Mouse (Mus musculus) kidney, postnatal 36 days (tissue): ENCODE data around the gene Herpud2.

ENCODE experiments used
- DNase-seq, 2 experiments: peaks; one replicate each; pipeline ENCODE4 v3.0.0; 2021 to 2022; ENCODE audit warnings: mixed read lengths in 2 of 2

Herpud2 gene

DNA sequence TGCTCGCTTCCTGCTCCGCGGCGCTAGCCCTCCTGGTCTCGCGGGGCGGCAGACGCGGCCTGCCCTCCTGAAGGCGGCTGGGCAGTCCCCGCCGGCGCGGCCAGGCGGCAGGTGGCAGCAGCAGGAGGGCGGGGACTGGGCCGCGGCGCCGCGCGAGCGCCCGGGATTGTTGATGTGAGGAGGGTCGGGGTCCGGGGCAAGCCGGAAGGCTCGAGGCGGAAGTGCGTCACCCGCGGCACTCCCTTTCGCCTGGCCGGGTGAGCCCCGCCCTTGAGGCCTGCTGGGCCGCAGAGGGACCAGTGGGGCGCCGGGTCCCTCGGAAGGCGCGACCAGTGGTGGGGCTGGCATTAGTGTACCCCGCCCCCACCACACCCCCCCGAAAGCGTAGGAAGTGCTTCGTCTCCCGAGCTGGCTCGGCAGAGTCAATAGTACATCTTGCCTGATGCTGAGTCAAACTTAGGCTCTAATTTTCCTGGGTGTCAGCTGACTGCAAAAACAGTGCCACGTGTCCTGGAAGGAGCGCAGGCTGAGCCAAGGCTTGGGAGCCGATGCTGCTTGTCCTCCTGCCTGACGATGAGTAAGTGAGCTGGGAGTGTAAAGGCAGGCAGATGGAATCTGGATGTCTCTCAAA lies at the start of gene Herpud2:
Gene Herpud2, minus strand, starts transcription at position 210 of the 631 bp plus-strand sequence.
- peak; percentile 96 to 97 for DNase-seq

DNA sequence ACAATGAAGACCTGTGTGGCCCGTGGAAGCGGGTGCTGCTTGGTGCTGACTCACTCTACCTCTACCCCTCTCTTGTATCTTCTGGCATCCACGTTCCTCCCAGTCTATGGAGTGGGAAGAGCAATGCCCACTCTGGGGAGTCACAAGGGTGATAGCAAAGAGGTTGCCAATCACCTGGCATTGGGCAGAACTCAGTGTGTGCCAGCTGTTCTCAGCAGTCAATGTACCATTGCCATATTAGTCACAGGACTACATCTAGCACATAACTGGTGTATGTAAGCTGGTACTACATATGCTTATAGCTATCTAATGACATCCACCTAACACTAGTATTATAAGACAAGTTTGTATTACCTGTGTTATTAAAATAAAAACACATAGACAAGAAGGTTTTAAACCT lies 49.4 kb upstream of the Herpud2 start:
- DNase-seq, result no peak

- no peak for DNase-seq
Measured at GRCm38 (mm10) chr9:25200148-25200547, 48.5 kb upstream of the Herpud2 start.

GRCm38 (mm10) chr9:25196746-25197145 lies 45.1 kb upstream of the Herpud2 start:
- no peak for DNase-seq

DNA sequence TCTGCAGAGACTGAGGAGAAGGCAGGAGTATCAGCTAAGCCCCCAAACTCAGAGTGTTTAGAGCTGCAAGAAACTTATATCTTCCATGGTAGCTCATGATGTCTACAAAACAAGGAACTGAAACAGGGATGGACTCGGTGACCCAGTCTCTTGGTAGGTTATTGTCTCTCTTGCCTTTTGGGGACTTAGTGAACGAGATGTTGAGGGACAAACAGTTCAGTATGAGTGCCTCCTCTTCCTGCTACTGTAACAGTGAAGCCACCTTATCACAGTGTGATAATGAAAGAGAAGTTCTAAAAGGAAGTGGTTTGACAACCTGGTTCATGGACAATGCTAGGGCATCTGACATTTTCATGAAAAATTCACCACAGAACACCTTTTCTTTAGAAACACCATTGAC lies 40.0 kb upstream of the Herpud2 start:
- DNase-seq, result no peak

GRCm38 (mm10) chr9:25186501-25186900 lies 34.9 kb upstream of the Herpud2 start:
- DNase-seq, result no peak

DNA sequence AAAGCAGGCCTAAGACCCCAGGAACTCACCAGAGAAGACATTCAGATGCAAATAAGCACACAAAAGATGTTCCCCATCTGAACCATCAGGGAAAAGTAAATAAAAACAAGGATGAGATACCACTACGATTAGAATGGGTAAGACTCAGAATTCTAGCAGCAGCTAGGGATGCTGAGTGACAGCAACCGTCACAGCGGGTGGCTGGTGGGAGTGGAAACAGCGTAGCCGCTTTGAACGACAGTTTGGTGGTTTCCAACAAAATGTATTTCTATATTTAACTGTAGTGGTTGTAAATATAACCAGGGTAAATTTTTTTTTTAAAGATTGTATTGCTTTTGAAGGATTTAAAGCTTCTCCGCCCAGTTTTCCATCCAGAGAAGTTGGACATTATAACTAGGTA lies 34.2 kb upstream of the Herpud2 start:
- no peak for DNase-seq

DNA sequence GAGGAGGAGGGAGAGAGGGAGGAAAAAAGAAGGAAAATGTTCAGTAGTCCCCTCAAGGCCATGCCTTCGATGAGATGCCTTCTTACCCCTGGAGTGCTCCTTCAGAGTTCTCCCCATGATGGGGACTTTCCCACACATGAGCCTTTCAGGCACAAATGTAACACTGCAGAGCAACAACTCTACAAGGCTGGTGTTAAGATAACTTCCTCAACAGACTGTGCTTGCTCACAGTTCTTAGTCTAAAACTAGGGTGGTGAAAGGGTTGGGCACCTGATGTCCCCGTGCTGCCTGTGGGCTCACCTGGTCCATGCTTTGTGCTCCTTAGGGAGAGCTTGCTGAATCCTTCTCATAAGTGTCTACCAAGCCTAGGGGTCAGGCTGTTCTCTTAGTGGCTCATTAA lies 33.0 kb upstream of the Herpud2 start:
- DNase-seq, result no peak

GRCm38 (mm10) chr9:25178066-25178465 lies 26.4 kb upstream of the Herpud2 start:
- no peak for DNase-seq

DNA sequence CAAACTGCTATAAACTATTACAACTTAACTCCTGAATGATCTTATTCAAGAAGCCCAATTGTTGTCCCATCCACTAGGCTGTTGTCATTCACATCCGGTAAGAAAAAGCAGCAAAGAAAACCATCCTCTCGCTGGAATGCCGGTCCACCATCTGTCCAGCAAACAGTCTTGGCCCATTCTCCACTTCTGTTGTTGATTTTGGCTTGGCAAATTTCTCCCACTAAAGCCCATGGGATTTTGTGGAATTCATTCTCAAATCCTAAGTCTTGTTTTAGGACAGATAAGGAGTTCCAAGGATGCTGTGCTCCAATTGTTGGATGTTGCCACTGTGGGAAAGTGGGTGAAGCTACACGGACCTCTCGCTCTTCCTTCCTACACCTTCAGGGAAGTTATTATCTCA lies 25.6 kb upstream of the Herpud2 start:
- DNase-seq, result peak in 1 of 2 experiments; percentile 45

DNA sequence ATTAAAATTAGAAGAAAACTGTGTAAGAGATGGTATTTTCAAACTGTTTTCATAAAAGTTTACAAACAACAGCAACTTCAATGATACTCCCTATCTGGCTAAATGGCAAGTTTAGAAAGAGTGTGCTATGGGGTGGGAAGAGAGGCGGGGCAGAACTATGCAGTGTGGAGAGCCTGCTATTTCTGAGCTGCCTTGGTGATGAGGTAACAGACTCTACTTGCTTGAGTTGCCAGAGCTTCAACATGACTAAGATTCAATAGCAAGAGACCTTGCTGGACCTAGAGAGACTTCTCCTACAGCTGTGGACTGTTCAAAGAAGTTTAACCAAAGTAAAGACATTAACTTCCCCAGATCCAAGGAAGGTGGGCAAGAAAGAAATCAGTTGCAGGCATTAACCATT lies 24.9 kb upstream of the Herpud2 start:
- peak in 1 of 2 experiments; percentile 7 for DNase-seq

- peak in 1 of 2 experiments; percentile 2 for DNase-seq
Measured at GRCm38 (mm10) chr9:25175978-25176377, 24.4 kb upstream of the Herpud2 start.

GRCm38 (mm10) chr9:25175039-25175442 lies 23.4 kb upstream of the Herpud2 start:
- DNase-seq, result peak; percentile 39 to 51

DNA sequence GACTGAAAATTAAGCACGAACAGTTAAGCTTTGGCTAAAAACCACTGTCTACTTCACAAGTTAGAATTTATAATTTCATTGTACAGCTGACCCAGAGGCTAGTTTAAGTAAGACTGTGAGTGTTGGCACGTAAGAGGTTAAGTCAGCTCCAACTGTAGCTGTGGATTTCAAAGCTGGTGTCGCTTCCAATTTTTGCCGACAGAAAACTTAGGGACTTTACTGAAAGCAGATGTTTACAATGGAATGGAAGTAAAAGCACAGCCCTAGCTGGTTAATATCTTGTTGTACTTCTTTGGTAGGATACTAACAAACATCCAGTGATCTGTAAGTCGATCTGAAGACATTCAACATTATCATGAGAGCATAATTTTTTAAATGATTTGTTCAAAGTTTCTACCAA lies 23.0 kb upstream of the Herpud2 start:
- no peak for DNase-seq

GRCm38 (mm10) chr9:25173171-25173570 lies 21.6 kb upstream of the Herpud2 start:
- peak; percentile 7 to 25 for DNase-seq

DNA sequence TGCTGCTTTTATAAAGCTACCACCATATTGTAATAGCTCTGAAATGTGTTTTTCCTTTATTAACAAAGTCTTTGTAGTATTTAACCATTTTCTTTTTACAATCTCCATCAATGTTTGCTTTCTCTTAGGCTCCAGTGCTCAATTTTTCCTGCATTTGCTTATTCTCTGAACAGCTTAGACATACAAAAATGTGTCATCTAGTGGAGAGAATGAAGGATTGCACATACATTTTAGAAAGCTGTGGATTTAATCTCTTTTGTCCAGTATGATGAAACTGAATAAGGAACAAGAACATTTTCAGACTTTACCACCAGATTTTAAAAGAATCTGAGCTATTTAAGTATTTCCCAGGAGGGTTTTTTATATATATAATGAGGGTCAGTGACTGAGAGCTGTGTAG lies 18.0 kb upstream of the Herpud2 start:
- DNase-seq, result no peak

GRCm38 (mm10) chr9:25167458-25168084 lies 16.0 kb upstream of the Herpud2 start:
- peak; percentile 78 to 87 for DNase-seq

- DNase-seq, result no peak
Measured at GRCm38 (mm10) chr9:25158218-25158617, 6.6 kb upstream of the Herpud2 start.

GRCm38 (mm10) chr9:25156377-25156776 lies 4.8 kb upstream of the Herpud2 start:
- DNase-seq, result peak in 1 of 2 experiments; percentile 29

DNA sequence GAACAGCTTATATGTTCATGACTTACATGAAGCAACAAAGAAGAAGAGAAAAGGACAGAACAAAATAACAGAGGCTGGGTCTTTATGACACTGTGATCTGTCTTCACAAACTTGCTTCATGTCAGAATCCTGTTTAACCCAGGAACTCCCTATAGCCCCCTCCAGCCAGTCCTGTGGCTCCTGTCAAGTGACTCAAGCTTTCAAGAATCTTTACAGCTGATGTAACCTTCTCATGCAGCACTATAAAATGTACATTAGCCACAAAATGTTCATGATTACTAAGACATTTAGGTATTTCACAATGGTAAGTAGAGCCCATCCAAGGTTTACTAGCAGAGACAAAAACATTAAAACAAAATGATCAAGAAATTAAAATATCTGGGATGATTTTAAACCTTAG lies 1.4 kb upstream of the Herpud2 start:
- no peak for DNase-seq

DNA sequence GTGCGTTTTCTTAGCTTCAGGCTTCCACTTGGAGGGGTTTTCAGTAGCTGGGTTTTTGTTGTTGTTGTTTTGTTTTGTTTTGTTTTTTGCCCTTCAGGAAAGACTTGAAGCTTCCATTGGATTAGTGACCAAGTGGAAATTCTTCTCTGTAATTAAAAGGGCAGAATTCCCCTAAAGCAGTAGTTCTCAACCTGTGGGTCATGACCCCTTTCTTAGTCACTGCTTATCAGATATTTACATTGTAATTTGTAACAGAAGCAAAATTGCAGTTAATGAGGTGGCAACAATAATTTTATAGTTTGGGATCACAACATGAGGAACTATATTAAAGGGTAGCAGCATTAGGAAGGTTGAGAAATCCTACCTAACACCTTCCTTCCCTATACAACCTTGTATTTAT lies 837 bp upstream of the Herpud2 start:
- DNase-seq, result no peak

DNA sequence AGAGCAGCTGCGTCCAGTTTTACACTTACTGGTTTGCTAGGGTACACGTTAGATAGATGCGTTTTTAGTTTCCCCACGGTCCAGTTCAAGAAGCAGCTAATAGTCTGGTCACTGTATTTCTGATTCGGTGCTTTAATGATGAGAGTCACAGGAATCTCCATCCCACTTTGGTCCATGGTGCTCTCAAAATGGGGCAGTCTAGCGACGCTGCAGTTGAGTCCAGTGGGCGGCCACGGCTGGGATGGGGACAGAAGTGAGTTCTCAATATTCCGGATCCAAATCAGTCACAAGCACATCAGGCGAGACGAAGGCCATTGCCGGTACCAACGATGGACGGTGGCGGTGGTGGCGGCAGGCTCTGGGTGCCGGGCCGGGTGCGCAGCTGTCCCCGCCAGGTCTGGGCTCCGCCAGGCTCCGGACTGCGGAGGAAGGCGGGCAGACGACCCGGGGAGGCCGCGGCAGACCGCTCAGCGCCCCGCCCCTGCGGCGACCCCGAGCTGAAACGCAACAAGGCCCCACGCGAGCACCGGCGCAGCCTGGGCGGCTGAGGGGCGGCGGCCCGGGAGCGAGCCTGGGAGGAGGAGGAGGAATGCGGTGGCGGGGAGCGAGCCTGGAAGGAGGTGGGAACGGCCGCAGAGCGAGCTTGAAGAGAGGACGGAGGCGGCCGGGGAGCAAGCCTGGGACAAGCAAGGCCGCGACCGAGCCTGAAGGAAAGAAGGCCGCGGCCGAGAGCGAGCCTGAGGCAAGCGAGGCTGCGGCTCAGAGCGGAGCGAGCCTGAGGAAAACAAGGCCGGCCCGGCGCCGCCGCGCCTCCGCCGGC lies 619 bp downstream of the Herpud2 start:
- DNase-seq, result peak; percentile 3 to 78

- DNase-seq, result no peak
Measured at GRCm38 (mm10) chr9:25148767-25149166, 2.9 kb downstream of the Herpud2 start.

- DNase-seq, result no peak
Measured at GRCm38 (mm10) chr9:25145925-25146324, 5.7 kb downstream of the Herpud2 start.
